In genomic region chr13:95805469-95806166, GRCm38 (mm10) we compare ENCODE assay signal across 10 mouse cellular contexts.
DNase-seq lines count a peak whose midpoint lies in the region; ATAC-seq and TF ChIP-seq lines count a peak whose summit lies in the region.
"Had no signal": no experiment of that assay in that cellular context is flagged by ENCODE, and none has a peak within 500 bp of the region (broad histone marks: within the 10 kb centered on the region; RNA-seq: fewer than 3 reads in every experiment).

No protein-coding gene starts in this region.

- no peaks in the 10 kb centered on the region for H3K9me3 ChIP-seq in hindbrain, embryonic 11.5 days (ENCODE audit: control insufficient read depth, low read length)
- no peaks in the 10 kb centered on the region for H3K9me3 ChIP-seq in hindbrain, postnatal 0 days (ENCODE audit: low read length)
- no peaks in the 10 kb centered on the region for H3K9me3 ChIP-seq in embryonic facial prominence, embryonic 11.5 days (replicated peaks; ENCODE audit: control insufficient read depth, low read length)
- H3K9me3 ChIP-seq: midbrain, embryonic 12.5 days had no signal

- H3K9ac ChIP-seq in hindbrain, embryonic 11.5 days (ENCODE audit: low read depth, low read length) = no peak overlapping the region
- H3K9ac ChIP-seq in hindbrain, postnatal 0 days (replicated peaks; ENCODE audit: low read length) = no peak overlapping the region
- H3K9ac ChIP-seq in embryonic facial prominence, embryonic 11.5 days (replicated peaks; ENCODE audit: low read length) = no peak overlapping the region
- H3K9ac ChIP-seq: midbrain, embryonic 12.5 days had no signal

- no peak overlapping the region for H3K4me2 ChIP-seq in hindbrain, embryonic 11.5 days (replicated peaks; ENCODE audit: low read depth, low read length)
- H3K4me2 ChIP-seq in hindbrain, postnatal 0 days (ENCODE audit: low read depth, low read length) = no peak overlapping the region
- no peak overlapping the region for H3K4me2 ChIP-seq in embryonic facial prominence, embryonic 11.5 days (ENCODE audit: low read depth, low read length)
- H3K4me2 ChIP-seq: midbrain, embryonic 12.5 days had no signal

- peak; percentile 8; the same call in 1 of the 2 replicates for ATAC-seq in hindbrain, embryonic 11.5 days (ENCODE audit: low FRiP score)
- ATAC-seq in hindbrain, postnatal 0 days = no peak
- no peak for ATAC-seq in embryonic facial prominence, embryonic 11.5 days (replicated peaks; ENCODE audit: insufficient number of reproducible peaks, low FRiP score, low TSS enrichment, low read depth)

- peak; percentile 25 for DNase-seq in hindbrain, embryonic 11.5 days (ENCODE audit: low spot score)
- no peak for DNase-seq in hindbrain, postnatal 0 days (ENCODE audit: low spot score)
- peak; percentile 9 for DNase-seq in embryonic facial prominence, embryonic 11.5 days (ENCODE audit: low spot score)
- peak; percentile 68 to 77 for DNase-seq in kidney, adult 8-10 months
- peak; percentile 21 for DNase-seq in lung, postnatal 14 days
- DNase-seq in Muller cell, postnatal 12 days (ENCODE audit: inconsistent ontology term) = no peak
- no peak for DNase-seq in layer of hippocampus, adult 8-10 months (ENCODE audit: low spot score in 2 of 2)
- DNase-seq in frontal cortex, postnatal 25 days (ENCODE audit: low spot score in 2 of 2) = no peak

- H3K27ac ChIP-seq in hindbrain, embryonic 11.5 days (ENCODE audit: low read depth, low read length) = no peak overlapping the region
- no peak overlapping the region for H3K27ac ChIP-seq in hindbrain, postnatal 0 days
- H3K27ac ChIP-seq in embryonic facial prominence, embryonic 11.5 days (replicated peaks; ENCODE audit: low read depth, low read length) = no peak overlapping the region
- H3K27ac ChIP-seq: midbrain, embryonic 12.5 days had no signal

- 0 out of 2 replicates have a peak, but pooled peaks cover 2% of the 10 kb centered on the region for H3K4me1 ChIP-seq in hindbrain, embryonic 11.5 days (replicated peaks; ENCODE audit: control insufficient read depth, insufficient read depth, low read length)
- peaks cover 10% of the 10 kb centered on the region for H3K4me1 ChIP-seq in hindbrain, postnatal 0 days (ENCODE audit: insufficient read depth, low read length)
- H3K4me1 ChIP-seq in embryonic facial prominence, embryonic 11.5 days (ENCODE audit: control insufficient read depth, insufficient read depth, low read length) = no peaks in the 10 kb centered on the region

- no peaks in the 10 kb centered on the region for H3K36me3 ChIP-seq in hindbrain, embryonic 11.5 days (ENCODE audit: control insufficient read depth, insufficient read depth, low read length)
- no peaks in the 10 kb centered on the region for H3K36me3 ChIP-seq in hindbrain, postnatal 0 days (ENCODE audit: insufficient read depth, low read length)
- no peaks in the 10 kb centered on the region for H3K36me3 ChIP-seq in embryonic facial prominence, embryonic 11.5 days (replicated peaks; ENCODE audit: control insufficient read depth, insufficient read depth, low read depth, low read length)
- H3K36me3 ChIP-seq: midbrain, embryonic 12.5 days had no signal

- TF ChIP-seq CTCF in hindbrain, postnatal 0 days (IDR thresholded peaks at IDR 0.05; ENCODE audit: low read depth) = no peak

- H3K27me3 ChIP-seq in hindbrain, embryonic 11.5 days (ENCODE audit: control insufficient read depth, insufficient read depth, low read length) = no peaks in the 10 kb centered on the region
- H3K27me3 ChIP-seq in hindbrain, postnatal 0 days (ENCODE audit: insufficient read depth, low read length) = no peaks in the 10 kb centered on the region
- H3K27me3 ChIP-seq in embryonic facial prominence, embryonic 11.5 days (ENCODE audit: control insufficient read depth, insufficient read depth, low read length) = no peaks in the 10 kb centered on the region
- H3K27me3 ChIP-seq: CH12.LX had no signal

- 42% methylated on average over 13 of the region's 13 CpGs for WGBS in hindbrain, embryonic 11.5 days
- WGBS in hindbrain, postnatal 0 days = 57% methylated on average over 13 of the region's 13 CpGs
- WGBS in embryonic facial prominence, embryonic 11.5 days = 55% methylated on average over 13 of the region's 13 CpGs

- H3K4me3 ChIP-seq in hindbrain, embryonic 11.5 days (ENCODE audit: low read depth, low read length) = no peak overlapping the region
- H3K4me3 ChIP-seq in hindbrain, postnatal 0 days (ENCODE audit: low read length) = no peak overlapping the region
- no peak overlapping the region for H3K4me3 ChIP-seq in embryonic facial prominence, embryonic 11.5 days (ENCODE audit: low read depth, low read length)
- H3K4me3 ChIP-seq: midbrain, embryonic 12.5 days had no signal

Comparison
In these comparisons a context has a peak if more than half of its experiments do, and no peak if none do; other contexts are left out.
1. DNase-seq: peak in hindbrain, embryonic 11.5 days (single experiment), embryonic facial prominence, embryonic 11.5 days (single experiment), kidney, adult 8-10 months (2 of 2) and lung, postnatal 14 days (single experiment); none in hindbrain, postnatal 0 days (single experiment), Muller cell, postnatal 12 days (single experiment), layer of hippocampus, adult 8-10 months (0 of 2) and frontal cortex, postnatal 25 days (0 of 2).